Mouse (Mus musculus) small intestine, adult 2 months (tissue): ENCODE data around the gene Irgc1. TPM values are rescaled to one million over a fixed set of nuclear protein-coding genes. Genes with fewer than 3 reads are reported as not detected.

Source experiments
- H3K27ac ChIP-seq: fragments of 200-500 bp; 2 replicates; pipeline ENCODE4 v1.5.1; 2012; ENCODE audit warnings: low read depth, low read length, control low read depth, inconsistent platforms; ENCODE audit not compliant: insufficient read depth
- H3K27me3 ChIP-seq: fragments of 200-500 bp; 2 replicates; pipeline ENCODE4 v1.6.1; 2012; ENCODE audit warnings: mild to moderate bottlenecking, moderate library complexity, low read length, inconsistent platforms; ENCODE audit not compliant: control insufficient read depth, insufficient read depth
- H3K36me3 ChIP-seq: fragments of 200-500 bp; 2 replicates; pipeline ENCODE4 v1.6.1; 2012; ENCODE audit warnings: mild to moderate bottlenecking, low read length, control low read depth, inconsistent platforms; ENCODE audit not compliant: control insufficient read depth, insufficient read depth
- H3K4me1 ChIP-seq: fragments of 200-500 bp; 2 replicates; pipeline ENCODE4 v1.6.1; 2012; ENCODE audit warnings: low read length, inconsistent platforms, mixed read lengths; ENCODE audit not compliant: control insufficient read depth, insufficient read depth, insufficient read length
- H3K4me3 ChIP-seq: fragments of 200-500 bp; 2 replicates; pipeline ENCODE4 v1.5.1; 2012; ENCODE audit warnings: low read depth, mild to moderate bottlenecking, control low read depth, inconsistent platforms, low read length, moderate library complexity
- CTCF ChIP-seq: fragments of 200-500 bp; IDR thresholded peaks from 2 replicates; pipeline ENCODE4 v1.5.1; 2012; ENCODE audit warnings: low read depth, mild to moderate bottlenecking, control low read depth, inconsistent platforms, low read length, moderate library complexity, mixed read lengths; ENCODE audit not compliant: insufficient replicate concordance, insufficient read length; ENCODE audit errors: extremely low read depth
- POLR2A ChIP-seq: fragments of 200-500 bp; IDR thresholded peaks from 2 replicates; pipeline ENCODE4 v1.6.1; 2012; ENCODE audit warnings: low read depth, mild to moderate bottlenecking, control low read depth, inconsistent platforms, low read length, moderate library complexity
- WGBS: fragments of 180-500 bp; shearing (Covaris S2); methylation state at CpG from one replicate; pipeline ENCODE4 v1.1.7; 2018; 5-methylcytosine and 5-hydroxymethylcytosine counted together
- polyA plus RNA-seq: library from polyadenylated mRNA; depleted of rRNA; stranded (reverse); fragments of >200 nt; gene quantifications from 2 replicates; pipeline ENCODE4 v1.2.3, GENCODE M21; 2012; rRNA removed

Irgc1 gene
- 0.05 and 0.37 TPM in 2 replicates for polyA plus RNA-seq

DNA sequence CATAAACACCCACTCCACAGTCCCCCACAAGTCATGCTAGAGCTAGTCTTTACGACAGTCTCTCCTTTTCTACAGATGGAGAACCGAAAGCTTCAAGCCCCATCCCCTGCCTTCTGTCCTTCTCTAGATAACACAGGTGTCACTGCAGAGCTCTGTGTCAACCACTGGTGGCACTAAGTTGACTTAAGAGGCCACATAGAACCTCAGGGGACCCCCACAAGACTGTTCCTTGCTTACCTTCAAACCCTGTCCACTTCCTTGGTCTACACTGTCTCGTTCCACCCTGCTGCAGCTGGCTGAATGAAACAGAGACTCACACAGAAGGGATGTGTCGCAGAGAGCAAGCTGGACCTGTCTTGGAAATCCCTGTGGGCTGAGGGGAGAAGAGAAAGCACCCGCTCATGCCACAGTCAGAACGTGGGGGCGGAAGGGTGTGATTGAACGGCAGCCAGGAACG, at the start of gene Irgc1:
Gene Irgc1 (minus strand): TSS at position 443 of the 457 bp plus-strand sequence.
- 71% methylated on average over 9 of the region's 9 CpGs for WGBS
- no peaks in the 10 kb centered on the region for H3K36me3 ChIP-seq
- no peak for TF ChIP-seq POLR2A
- no peak for TF ChIP-seq CTCF

DNA sequence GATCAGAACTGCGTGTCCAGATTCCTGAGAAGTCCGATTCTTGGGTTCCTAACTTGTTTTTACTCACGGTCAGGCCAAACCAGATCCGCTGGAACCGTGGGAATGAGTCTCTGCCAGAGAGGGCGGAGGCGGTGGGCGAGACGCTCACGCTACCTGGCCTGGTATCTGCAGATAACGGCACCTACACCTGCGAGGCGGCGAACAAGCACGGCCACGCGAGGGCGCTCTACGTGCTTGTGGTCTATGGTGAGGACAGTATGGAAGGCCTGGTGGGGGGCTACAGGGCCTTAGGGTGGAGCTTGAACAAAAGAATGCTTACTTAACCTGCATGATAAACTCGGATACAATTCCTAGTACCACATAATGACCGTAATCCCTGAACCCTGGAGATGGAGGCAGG, 49.4 kb upstream of the Irgc1 start:
- TF ChIP-seq CTCF, result peak; percentile 38; the same call in 1 of the 2 replicates
- no peak for TF ChIP-seq POLR2A
- Histone ChIP-seq H3K36me3 (no peaks in the 10 kb centered on the region), H3K27ac (no peak overlapping the region), H3K27me3 (peaks cover 28% of the 10 kb centered on the region), H3K4me1 (no peaks in the 10 kb centered on the region; the same call in 1 of the 2 replicates), H3K4me3 (no peak overlapping the region)
- WGBS, result 37% methylated on average over 21 of the region's 21 CpGs

More for the DNA sequence above, at the start of gene Irgc1:
- H3K27ac ChIP-seq, result no peak within 1 kb of the TSS
- H3K4me3 ChIP-seq, result no peak within 1 kb of the TSS
- H3K4me1 ChIP-seq, result peaks cover 4% of the 10 kb centered on the region; the same call in 1 of the 2 replicates
- peaks cover 9% of the 10 kb centered on the region; the same call in 1 of the 2 replicates for H3K27me3 ChIP-seq

DNA sequence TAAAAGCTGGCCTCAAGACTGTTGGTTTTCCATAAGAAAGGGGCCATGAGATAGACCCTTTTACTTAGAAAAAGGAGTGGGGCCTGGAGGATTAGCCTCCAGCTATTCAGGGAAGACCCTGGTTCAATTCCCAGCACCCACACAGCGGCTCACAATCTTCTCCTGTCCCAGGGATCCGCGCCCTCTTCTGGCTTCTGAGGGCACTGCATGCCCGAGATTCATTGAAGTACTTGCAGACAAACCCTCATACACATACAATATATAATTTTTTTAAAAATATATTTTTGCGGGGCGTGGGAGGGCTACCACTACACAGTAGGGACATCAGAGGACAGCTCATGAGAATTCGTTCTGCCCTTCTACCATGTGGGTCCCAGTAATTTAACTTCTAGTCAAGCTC, 48.8 kb upstream of the Irgc1 start:
- H3K36me3 ChIP-seq, result no peaks in the 10 kb centered on the region
- H3K27ac ChIP-seq, result no peak overlapping the region
- H3K27me3 ChIP-seq, result peaks cover 28% of the 10 kb centered on the region
- no peaks in the 10 kb centered on the region; the same call in 1 of the 2 replicates for H3K4me1 ChIP-seq
- no peak overlapping the region for H3K4me3 ChIP-seq
- TF ChIP-seq POLR2A (no peak), CTCF (peak; percentile 46; the same call in 1 of the 2 replicates)
- 37% methylated on average over 7 of the region's 7 CpGs for WGBS

DNA sequence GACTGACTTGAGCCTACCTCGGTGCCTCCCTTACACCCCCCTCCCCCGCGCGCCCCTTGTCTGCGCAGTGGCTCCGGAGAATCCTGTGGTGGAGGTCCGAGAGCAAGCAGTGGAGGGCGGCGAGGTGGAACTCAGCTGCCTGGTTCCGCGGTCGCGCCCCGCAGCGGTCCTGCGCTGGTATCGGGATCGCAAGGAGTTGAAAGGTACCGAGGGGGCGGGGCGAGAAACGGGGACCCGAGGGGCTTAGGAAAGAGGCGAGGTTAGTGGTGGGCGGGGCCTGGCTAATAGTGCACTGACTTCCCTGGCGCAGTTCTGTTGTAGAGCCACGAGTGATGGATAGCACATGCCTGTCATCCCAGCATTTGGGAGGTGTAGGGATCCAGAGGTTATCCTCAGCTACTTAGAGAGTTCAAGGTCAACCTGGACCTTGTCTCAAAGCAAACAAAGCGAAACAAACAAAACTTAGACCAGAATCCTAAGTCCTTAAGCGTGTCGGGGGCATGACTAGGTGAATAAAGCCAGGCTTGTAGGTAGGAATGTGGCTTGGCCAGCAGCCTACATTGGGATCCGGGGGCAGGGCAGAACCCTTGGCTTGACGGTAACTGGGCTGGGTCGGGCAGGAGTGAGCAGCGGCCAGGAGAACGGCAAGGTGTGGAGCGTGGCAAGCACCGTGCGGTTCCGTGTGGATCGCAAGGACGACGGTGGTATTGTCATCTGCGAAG, 47.9 kb upstream of the Irgc1 start:
- Histone ChIP-seq H3K4me1 (no peaks in the 10 kb centered on the region; the same call in 1 of the 2 replicates), H3K4me3 (no peak overlapping the region), H3K27me3 (peaks cover 28% of the 10 kb centered on the region), H3K27ac (no peak overlapping the region), H3K36me3 (no peaks in the 10 kb centered on the region)
- no peak for TF ChIP-seq POLR2A
- no peak for TF ChIP-seq CTCF
- 8% methylated on average over 43 of the region's 43 CpGs for WGBS

DNA sequence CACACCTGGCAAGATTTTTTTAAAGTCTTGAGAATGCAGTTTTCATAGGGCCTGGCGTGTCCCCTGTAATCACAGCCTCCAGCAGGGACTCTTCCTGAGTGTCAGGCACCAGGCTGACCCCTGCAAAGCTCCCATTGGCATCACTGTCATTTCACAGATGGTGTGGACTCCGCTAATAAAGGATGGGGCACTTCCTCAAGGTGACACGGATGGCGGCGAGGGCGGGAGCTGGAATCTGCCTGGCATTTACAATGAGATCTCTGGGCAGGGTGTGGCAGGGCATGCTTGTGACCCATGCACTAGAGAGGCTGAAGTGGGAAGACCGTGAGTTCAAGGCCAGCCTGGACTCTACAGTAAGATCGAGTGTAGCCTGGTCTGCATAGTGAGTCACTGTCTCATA, 36.2 kb upstream of the Irgc1 start:
- H3K4me3 ChIP-seq, result no peak overlapping the region
- H3K27me3 ChIP-seq, result no peaks in the 10 kb centered on the region
- 69% methylated on average over 8 of the region's 8 CpGs for WGBS
- TF ChIP-seq POLR2A, result no peak
- TF ChIP-seq CTCF, result no peak
- H3K27ac ChIP-seq, result no peak overlapping the region
- H3K4me1 ChIP-seq, result no peaks in the 10 kb centered on the region
- no peaks in the 10 kb centered on the region for H3K36me3 ChIP-seq

DNA sequence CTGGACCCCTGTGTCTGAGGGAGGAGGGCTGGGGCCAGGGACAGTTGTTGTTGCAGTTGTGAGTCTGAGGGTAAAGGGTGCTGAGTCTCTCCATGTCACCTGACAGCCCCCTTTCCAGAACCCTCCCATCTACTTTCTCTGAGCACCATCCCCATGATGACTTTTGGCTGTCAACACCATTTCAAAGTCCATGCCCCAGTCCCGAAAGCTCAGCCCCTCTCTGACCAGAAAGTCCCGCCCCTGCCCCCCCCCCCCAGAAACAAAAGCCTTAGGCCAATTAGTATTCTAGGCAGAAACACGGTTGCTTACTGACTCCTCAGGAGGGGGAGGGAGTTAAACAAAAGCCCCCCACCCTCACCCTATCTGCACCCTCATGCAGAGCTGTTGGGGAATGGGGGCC, 35.3 kb upstream of the Irgc1 start:
- Histone ChIP-seq H3K27me3 (peaks cover 7% of the 10 kb centered on the region), H3K4me3 (no peak overlapping the region), H3K4me1 (no peaks in the 10 kb centered on the region), H3K36me3 (no peaks in the 10 kb centered on the region), H3K27ac (no peak overlapping the region)
- no peak for TF ChIP-seq CTCF
- TF ChIP-seq POLR2A, result no peak
- 31% methylated on average over 3 of the region's 3 CpGs for WGBS

DNA sequence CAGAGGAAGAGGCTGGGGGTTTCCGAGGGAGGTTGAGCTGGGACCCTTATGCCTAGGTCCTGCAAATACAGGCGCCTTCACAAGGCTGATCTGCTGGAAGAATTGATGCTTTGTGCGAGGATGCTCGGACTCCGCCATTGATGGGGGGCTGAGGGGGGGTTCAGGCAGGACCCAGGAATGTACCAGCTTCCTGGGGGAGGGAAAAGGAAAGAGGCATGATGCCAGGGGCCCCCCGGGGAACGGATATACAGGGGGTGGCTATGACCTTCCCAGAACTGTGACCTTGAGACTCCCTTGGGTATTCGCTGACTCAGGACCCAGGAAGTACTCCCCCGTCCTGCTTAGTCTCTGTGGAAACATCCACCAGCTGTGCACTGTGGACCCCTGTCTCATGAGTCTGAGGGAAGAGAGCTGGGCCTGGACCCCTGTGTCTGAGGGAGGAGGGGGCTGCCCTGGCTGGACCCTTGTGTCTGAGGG, 34.6 kb upstream of the Irgc1 start:
- Histone ChIP-seq H3K27me3 (peaks cover 14% of the 10 kb centered on the region), H3K4me1 (peaks cover under 1% of the 10 kb centered on the region), H3K4me3 (no peak overlapping the region), H3K27ac (no peak overlapping the region), H3K36me3 (no peaks in the 10 kb centered on the region)
- TF ChIP-seq CTCF (no peak), POLR2A (no peak)
- 55% methylated on average over 9 of the region's 9 CpGs for WGBS
